Mouse (Mus musculus): Measurements from ENCODE around the gene Gm4922. TPM values are rescaled to one million over a fixed set of nuclear protein-coding genes. Genes with fewer than 3 reads are reported as not detected.

The Gm4922 gene
- polyA plus RNA-seq (2014; fragmentation: Nextera tagmentation; extraction: Ambion mirVana) = not detected in 2 replicates

GRCm38 (mm10) chr10:18786693-18787092 is at the start of gene Gm4922:
Gene Gm4922 (minus strand): TSS chr10:18786793.
- TF ChIP-seq CTCF (IDR thresholded peaks at IDR 0.05; ENCODE audit: low read depth) = no peak
- WGBS = 84% methylated on average over 1 of the region's 1 CpGs

DNA sequence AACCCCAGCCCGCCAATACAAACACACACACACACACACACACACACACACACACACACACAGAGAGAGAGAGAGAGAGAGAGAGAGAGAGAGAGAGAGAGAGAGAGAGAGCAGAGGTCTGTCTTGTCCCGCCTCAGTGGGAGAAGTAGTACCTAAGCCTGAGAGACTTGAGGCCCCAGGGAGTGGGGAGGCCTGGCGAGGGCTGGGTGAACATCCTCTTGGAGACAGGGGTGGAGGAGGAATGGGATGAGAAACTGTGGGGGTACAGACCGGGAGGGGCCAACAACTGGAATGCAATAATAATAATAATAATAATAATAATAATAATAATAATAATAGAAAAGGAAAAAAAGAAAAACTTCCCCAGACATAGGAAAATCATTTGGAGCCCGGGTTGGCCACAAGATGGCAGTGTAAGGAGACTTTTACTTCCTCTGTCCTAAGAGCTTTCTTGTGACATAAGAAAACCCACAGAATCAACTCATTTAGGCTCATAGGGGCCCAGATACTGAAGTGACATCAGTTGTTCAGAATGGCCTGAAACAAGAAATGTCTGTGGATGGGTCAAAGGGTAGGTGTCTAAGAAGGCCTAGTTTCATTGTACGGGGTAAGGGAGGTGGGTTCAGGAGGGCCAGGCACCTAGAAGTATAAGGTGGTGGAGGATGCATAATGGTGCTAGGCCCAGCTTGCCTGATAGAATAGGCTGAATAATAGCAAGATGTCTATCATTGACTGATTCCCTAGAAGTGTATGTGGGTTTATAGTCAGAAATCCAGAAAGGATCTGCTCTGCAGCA is 49.3 kb upstream of the Gm4922 start:
- peak; percentile 13; the same call in 1 of the 2 replicates for ATAC-seq (ENCODE audit: insufficient read depth)
- 52% methylated on average over 6 of the region's 6 CpGs for WGBS
- TF ChIP-seq CTCF (IDR thresholded peaks at IDR 0.05; ENCODE audit: low read depth) = peak; percentile 54

More at GRCm38 (mm10) chr10:18786693-18787092, at the start of gene Gm4922:
- Histone ChIP-seq H3K4me1 (ENCODE audit: insufficient read depth) (no peaks in the 10 kb centered on the region), H3K4me3 (ENCODE audit: low read depth, low read length) (no peak within 1 kb of the TSS), H3K27ac (ENCODE audit: low read depth) (no peak within 1 kb of the TSS), H3K9ac (no peak within 1 kb of the TSS), H3K27me3 (ENCODE audit: insufficient read depth, low read length) (no peaks in the 10 kb centered on the region), H3K4me2 (no peak within 1 kb of the TSS), H3K9me3 (ENCODE audit: low read depth, low read length) (no peaks in the 10 kb centered on the region), H3K36me3 (ENCODE audit: insufficient read depth) (no peaks in the 10 kb centered on the region)
- no peak for ATAC-seq (ENCODE audit: insufficient read depth)
- DNase-seq = no peak

GRCm38 (mm10) chr10:18834389-18834788 is 47.8 kb upstream of the Gm4922 start:
- ATAC-seq (ENCODE audit: insufficient read depth) (no peak), DNase-seq (no peak)
- no peaks in the 10 kb centered on the region for H3K27me3 ChIP-seq (ENCODE audit: insufficient read depth, low read length)
- no peak overlapping the region for H3K4me3 ChIP-seq (ENCODE audit: low read depth, low read length)
- no peak for TF ChIP-seq CTCF (IDR thresholded peaks at IDR 0.05; ENCODE audit: low read depth)
- H3K27ac ChIP-seq (ENCODE audit: low read depth) = no peak overlapping the region
- H3K9ac ChIP-seq = no peak overlapping the region
- no peak overlapping the region for H3K4me2 ChIP-seq
- no peaks in the 10 kb centered on the region for H3K9me3 ChIP-seq (ENCODE audit: low read depth, low read length)
- 34% methylated on average over 2 of the region's 2 CpGs for WGBS
- no peaks in the 10 kb centered on the region for H3K4me1 ChIP-seq (ENCODE audit: insufficient read depth)
- H3K36me3 ChIP-seq (ENCODE audit: insufficient read depth) = no peaks in the 10 kb centered on the region

More for the DNA sequence above, 49.3 kb upstream of the Gm4922 start:
- Histone ChIP-seq H3K36me3 (ENCODE audit: insufficient read depth) (no peaks in the 10 kb centered on the region), H3K9ac (no peak overlapping the region), H3K4me2 (no peak overlapping the region), H3K27ac (ENCODE audit: low read depth) (no peak overlapping the region), H3K4me1 (ENCODE audit: insufficient read depth) (no peaks in the 10 kb centered on the region), H3K27me3 (ENCODE audit: insufficient read depth, low read length) (no peaks in the 10 kb centered on the region), H3K4me3 (ENCODE audit: low read depth, low read length) (no peak overlapping the region), H3K9me3 (ENCODE audit: low read depth, low read length) (no peaks in the 10 kb centered on the region)
- DNase-seq = peak; percentile 78

GRCm38 (mm10) chr10:18831823-18832222 is 45.2 kb upstream of the Gm4922 start:
- H3K9me3 ChIP-seq (ENCODE audit: low read depth, low read length) = no peaks in the 10 kb centered on the region
- no peaks in the 10 kb centered on the region for H3K36me3 ChIP-seq (ENCODE audit: insufficient read depth)
- DNase-seq (peak; percentile 17), ATAC-seq (ENCODE audit: insufficient read depth) (peak; percentile 75; the same call in 1 of the 2 replicates)
- 0 out of 2 replicates have a peak overlapping the region, but pooled peaks have one; percentile 10 for H3K27ac ChIP-seq (ENCODE audit: low read depth)
- WGBS = 45% methylated on average over 7 of the region's 7 CpGs
- no peak for TF ChIP-seq CTCF (IDR thresholded peaks at IDR 0.05; ENCODE audit: low read depth)
- H3K4me1 ChIP-seq (ENCODE audit: insufficient read depth) = no peaks in the 10 kb centered on the region
- H3K27me3 ChIP-seq (ENCODE audit: insufficient read depth, low read length) = no peaks in the 10 kb centered on the region
- no peak overlapping the region for H3K4me3 ChIP-seq (ENCODE audit: low read depth, low read length)
- H3K4me2 ChIP-seq = peak overlapping the region; percentile 38
- H3K9ac ChIP-seq = no peak overlapping the region

DNA sequence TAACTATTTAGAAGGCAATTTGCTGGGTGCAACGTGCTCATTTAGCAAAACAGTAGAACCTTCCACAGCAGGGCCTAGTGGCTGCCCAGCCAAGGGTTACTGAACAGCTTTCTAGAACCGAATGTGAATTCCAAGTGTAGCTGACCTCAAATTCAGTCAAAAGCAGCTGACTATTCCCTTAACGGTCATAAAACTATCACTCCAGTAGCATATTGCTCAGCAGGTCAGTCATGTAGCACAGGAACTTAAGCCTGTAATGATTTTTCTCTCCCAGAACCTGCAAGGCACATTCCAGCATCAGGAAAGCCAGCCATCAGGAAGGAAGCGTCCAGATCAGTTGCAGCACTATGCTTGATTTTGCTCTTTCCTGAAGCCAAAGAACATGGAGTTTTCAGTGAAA is 43.8 kb upstream of the Gm4922 start:
- ATAC-seq (ENCODE audit: insufficient read depth) = no peak
- H3K9me3 ChIP-seq (ENCODE audit: low read depth, low read length) = no peaks in the 10 kb centered on the region
- no peaks in the 10 kb centered on the region for H3K36me3 ChIP-seq (ENCODE audit: insufficient read depth)
- no peak for TF ChIP-seq CTCF (IDR thresholded peaks at IDR 0.05; ENCODE audit: low read depth)
- 72% methylated on average over 4 of the region's 4 CpGs for WGBS
- H3K4me3 ChIP-seq (ENCODE audit: low read depth, low read length) = no peak overlapping the region
- H3K27me3 ChIP-seq (ENCODE audit: insufficient read depth, low read length) = no peaks in the 10 kb centered on the region
- H3K27ac ChIP-seq (ENCODE audit: low read depth) = no peak overlapping the region
- no peak overlapping the region for H3K4me2 ChIP-seq
- no peaks in the 10 kb centered on the region for H3K4me1 ChIP-seq (ENCODE audit: insufficient read depth)
- H3K9ac ChIP-seq = no peak overlapping the region
- no peak for DNase-seq

DNA sequence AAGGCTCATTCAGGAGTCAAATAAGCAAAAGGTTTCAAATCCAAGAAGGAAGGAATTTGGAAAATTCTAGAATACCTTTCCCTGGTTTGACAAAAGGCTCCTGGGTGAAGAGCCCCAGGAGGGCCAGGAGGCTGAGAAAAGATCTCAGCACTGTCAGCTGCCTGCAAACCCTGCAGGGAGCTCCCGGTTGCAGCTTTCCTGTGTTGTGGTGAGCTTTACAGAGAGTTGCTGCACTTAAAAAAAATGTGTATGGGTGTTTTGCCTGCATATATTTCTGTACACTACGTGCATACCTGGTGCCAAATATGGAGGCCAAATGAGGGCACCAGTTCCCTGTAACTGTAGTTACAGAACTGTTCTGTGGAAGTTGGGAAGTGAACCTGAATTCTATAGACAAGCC is 41.3 kb upstream of the Gm4922 start:
- DNase-seq (no peak), ATAC-seq (ENCODE audit: insufficient read depth) (no peak)
- 39% methylated on average over 2 of the region's 2 CpGs for WGBS
- Histone ChIP-seq H3K4me2 (no peak overlapping the region), H3K4me1 (ENCODE audit: insufficient read depth) (no peaks in the 10 kb centered on the region), H3K9ac (no peak overlapping the region), H3K27me3 (ENCODE audit: insufficient read depth, low read length) (no peaks in the 10 kb centered on the region), H3K4me3 (ENCODE audit: low read depth, low read length) (no peak overlapping the region), H3K27ac (ENCODE audit: low read depth) (no peak overlapping the region), H3K9me3 (ENCODE audit: low read depth, low read length) (no peaks in the 10 kb centered on the region), H3K36me3 (ENCODE audit: insufficient read depth) (no peaks in the 10 kb centered on the region)
- no peak for TF ChIP-seq CTCF (IDR thresholded peaks at IDR 0.05; ENCODE audit: low read depth)

DNA sequence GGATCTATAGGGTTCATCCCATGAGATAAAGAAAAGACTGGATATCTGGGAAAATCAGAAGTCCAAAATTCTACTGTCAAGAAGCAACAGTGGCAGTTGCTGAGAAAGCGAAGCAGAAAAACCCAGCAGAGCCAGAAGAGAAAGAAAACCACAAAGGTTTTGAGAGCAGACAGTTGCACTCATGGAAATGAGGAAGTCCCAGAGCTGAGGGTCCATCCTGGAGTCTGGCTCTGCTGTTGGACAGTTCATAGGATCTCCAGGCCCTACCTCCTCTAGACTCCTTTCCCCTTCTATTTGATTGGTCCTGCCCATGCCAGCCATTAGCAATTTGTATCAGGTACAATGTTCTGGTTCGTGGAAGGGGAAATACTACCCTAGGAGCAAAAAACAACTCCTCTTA is 39.5 kb upstream of the Gm4922 start:
- Histone ChIP-seq H3K4me2 (no peak overlapping the region), H3K36me3 (ENCODE audit: insufficient read depth) (no peaks in the 10 kb centered on the region), H3K4me1 (ENCODE audit: insufficient read depth) (no peaks in the 10 kb centered on the region), H3K4me3 (ENCODE audit: low read depth, low read length) (no peak overlapping the region), H3K27ac (ENCODE audit: low read depth) (no peak overlapping the region), H3K27me3 (ENCODE audit: insufficient read depth, low read length) (no peaks in the 10 kb centered on the region), H3K9me3 (ENCODE audit: low read depth, low read length) (no peaks in the 10 kb centered on the region), H3K9ac (no peak overlapping the region)
- TF ChIP-seq CTCF (IDR thresholded peaks at IDR 0.05; ENCODE audit: low read depth) = no peak
- DNase-seq (no peak), ATAC-seq (ENCODE audit: insufficient read depth) (no peak)
- WGBS = 60% methylated on average over 2 of the region's 2 CpGs
